Mouse (Mus musculus): ENCODE measurements around the gene Lpar2.
A peak's percentile ranks its signal among the peaks of the same experiment; 100 is the strongest.

Lpar2 gene

DNA sequence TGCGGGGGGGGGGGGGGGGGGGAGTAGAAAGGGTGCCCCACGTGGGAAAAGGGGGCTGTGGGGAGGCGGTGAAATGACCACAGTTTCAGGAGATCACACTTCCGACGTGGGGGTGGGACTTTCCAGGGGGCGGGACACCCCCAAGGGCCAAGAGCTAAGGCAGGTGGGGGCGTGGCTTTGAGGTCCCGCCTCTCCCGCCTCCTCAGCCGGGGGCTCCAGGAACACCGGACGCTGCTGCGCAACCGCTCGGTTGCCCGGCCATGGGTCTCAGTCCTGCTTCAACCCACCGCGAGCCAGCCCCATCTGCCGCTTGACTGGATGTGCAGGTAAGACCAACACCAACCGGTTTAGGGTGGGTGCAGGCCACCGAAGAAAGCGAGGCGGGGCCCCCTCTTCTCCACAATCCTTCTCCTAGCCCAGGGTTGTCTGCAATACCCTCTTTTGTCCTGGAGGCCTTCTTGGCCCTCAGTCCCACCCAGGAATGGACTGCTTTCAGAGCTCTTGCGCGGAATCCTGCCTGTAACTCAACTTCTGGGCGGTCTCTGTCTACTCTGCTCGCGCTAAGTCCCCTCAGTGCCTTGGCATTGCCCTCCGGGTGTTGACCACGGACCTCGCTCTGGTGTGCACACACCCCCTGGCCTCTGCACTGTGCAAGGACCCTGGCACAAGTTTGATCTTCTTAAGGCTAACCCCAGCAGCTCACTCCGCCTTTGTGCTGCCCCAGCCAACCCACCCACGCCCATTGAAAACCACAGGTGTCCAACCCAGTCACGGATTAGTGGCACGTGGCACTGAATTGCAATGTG, at the start of gene Lpar2:
Gene Lpar2, plus strand, starts transcription at position 44 of the 806 bp plus-strand sequence.
- DNase-seq: peak; percentile 83

DNA sequence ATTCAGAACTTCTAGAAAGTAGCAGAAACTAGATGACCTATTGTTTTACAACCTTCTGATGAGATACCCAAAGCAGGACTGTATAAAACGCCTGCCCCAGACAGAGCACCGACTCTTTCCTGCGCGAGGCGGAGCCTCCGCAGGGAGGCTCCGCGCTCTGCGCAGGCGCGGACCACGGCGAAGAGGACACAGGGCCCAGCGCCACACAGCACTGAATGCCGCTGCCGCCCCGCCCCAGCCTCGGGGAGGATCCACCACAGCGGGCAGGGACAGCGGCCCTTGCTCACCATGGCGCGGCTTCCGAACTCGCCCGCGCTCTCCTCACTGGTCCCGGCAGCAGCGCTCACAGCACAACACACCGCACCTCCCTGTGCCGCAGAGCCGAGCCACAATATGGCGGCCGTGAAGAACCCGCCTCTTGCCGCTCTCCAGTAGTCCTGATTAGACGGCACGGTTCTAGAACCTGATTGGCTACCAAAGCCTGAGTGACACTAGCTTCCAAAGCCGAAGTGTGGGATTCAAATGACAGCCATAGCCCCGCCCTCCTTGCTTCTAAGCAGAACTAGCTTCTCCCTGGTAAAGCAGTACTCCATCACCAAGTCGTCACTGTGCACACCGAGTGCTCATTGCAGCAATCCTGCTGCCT, 47.6 kb upstream of the Lpar2 start, which contains the start of gene Gm20422:
Gene Gm20422, minus strand, starts transcription at position 384 of the 646 bp plus-strand sequence.
- DNase-seq: peak; percentile 88

GRCm38 (mm10) chr8:69775149-69775534, 47.1 kb upstream of the Lpar2 start:
- DNase-seq: no peak

- no peak for DNase-seq
These were observed 45.1 kb upstream of the Lpar2 start for GRCm38 (mm10) chr8:69777111-69777510.

DNA sequence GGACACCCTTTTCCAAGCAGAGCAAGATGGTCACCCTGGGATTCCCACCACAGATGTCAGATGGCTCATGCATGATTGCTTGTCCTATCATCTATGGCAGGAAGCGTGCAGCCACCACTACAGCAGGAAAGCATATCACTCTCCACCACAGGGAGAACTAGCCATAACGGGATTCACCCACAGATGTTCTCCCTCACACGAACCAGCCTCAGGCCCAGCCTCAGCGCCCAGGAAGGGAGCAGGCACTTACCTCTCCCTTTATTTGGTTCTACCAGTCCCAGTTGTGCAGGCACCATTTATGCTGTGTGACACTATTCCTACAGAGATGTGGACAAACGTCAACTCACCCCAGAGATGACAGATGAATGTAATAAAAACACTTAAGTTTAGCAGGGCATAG, 33.1 kb upstream of the Lpar2 start:
- DNase-seq: no peak

DNA sequence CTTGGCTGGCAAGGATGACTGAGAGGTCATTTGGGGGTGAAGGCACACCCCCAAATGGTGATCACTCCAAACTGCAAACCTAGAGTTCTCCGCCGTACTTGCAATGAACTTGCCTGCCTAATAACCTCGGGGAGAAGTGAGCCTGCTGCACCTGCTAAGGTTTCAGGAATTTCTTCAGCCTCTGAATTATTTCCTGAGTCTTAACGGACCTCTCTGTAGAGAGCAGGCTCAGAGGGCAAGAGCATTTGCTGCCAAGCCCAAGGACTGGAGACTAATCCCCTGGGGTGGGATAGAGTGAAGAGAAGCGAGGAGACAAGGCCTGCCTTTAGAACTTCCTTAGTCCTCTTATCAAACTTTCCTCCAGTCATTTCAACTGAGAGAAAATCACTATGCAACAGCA, 32.5 kb upstream of the Lpar2 start:
- no peak for DNase-seq

- peak; percentile 39 for DNase-seq
These were observed 31.9 kb upstream of the Lpar2 start for GRCm38 (mm10) chr8:69790364-69790763.

GRCm38 (mm10) chr8:69790773-69791367, 31.4 kb upstream of the Lpar2 start, which contains the start of the genes Atp13a1 and Zfp866:
Gene Atp13a1 (plus strand): TSS chr8:69791163.
Gene Zfp866 (minus strand): TSS chr8:69791178.
- DNase-seq: peak; percentile 94

- DNase-seq: peak; percentile 68
These were observed 30.7 kb upstream of the Lpar2 start for GRCm38 (mm10) chr8:69791415-69792068.

GRCm38 (mm10) chr8:69793666-69794065, 28.6 kb upstream of the Lpar2 start:
- peak; percentile 1 for DNase-seq

GRCm38 (mm10) chr8:69794096-69794495, 28.1 kb upstream of the Lpar2 start:
- peak; percentile 2 for DNase-seq

- DNase-seq: peak; percentile 1
These were observed 27.3 kb upstream of the Lpar2 start for GRCm38 (mm10) chr8:69794901-69795300.

DNA sequence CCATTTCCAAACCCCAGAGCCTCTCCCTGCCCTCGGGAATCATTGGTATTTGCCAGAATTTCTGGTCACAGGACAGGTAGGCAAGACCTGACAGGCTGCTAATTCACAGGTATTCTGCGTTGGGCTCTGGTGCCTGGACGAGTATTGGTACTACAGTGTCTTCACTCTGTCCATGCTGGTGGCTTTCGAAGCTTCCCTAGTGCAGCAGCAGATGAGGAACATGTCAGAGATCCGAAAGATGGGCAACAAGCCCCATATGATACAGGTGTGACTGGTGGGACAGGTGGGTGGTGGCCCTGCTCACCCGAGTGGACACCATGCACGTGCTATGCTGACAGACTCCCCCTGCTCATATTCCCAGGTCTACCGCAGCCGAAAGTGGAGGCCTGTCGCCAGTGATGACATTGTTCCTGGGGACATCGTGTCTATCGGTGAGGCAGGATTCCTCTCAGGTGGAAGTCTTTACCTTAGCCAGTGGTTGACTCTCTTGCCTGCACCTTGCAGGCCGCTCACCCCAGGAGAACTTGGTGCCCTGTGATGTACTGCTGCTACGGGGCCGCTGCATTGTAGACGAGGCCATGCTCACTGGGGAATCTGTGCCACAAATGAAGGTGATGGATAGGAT, 25.4 kb upstream of the Lpar2 start:
- DNase-seq: peak; percentile 2

GRCm38 (mm10) chr8:69797661-69798060, 24.6 kb upstream of the Lpar2 start:
- DNase-seq: peak; percentile 1

- peak; percentile 2 for DNase-seq
These were observed 23.0 kb upstream of the Lpar2 start for GRCm38 (mm10) chr8:69799261-69799660.

- peak; percentile 3 for DNase-seq
These were observed 22.3 kb upstream of the Lpar2 start for GRCm38 (mm10) chr8:69799946-69800345.

DNA sequence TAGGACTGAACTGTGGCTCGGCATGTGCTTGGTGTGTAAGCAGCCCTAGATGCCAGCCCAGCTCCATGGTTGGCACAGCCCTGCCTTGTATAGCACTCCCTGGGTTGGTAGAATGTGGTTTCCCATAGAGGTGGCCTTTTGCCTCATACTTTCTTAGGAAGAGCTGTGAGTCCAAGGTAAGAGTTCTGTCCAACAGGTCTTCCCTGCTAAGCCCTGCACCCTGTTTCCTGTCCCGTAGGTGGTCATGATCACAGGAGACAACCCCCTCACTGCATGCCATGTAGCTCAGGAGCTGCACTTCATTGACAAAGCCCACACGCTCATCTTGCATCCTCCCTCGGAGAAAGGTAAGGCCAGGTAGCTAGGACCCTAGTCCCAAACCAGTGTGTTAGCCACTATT, 20.4 kb upstream of the Lpar2 start:
- peak; percentile 2 for DNase-seq

GRCm38 (mm10) chr8:69802216-69802615, 20.0 kb upstream of the Lpar2 start:
- peak; percentile 1 for DNase-seq

GRCm38 (mm10) chr8:69803366-69803765, 18.9 kb upstream of the Lpar2 start:
- peak; percentile 2 for DNase-seq

DNA sequence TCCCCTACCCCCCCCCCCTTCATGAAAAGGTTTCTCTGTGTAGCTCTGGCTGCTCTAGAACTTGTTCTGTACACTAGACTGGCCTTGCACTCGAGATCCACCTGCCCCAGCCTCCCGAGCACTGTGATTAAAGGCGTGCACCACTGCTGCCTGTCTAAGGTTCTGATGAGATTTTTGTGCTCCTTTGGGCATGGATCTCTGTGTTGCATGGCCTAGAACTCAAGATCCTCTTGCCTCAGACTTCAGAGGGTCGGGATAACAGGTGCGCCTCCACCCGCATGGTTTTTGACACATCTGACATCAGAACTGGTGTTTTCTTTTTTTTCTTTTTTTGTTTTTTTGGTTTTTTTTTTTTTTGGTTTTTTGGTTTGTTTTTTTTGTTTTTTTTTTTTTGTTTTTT, 17.7 kb upstream of the Lpar2 start:
- peak; percentile 2 for DNase-seq

GRCm38 (mm10) chr8:69805086-69805485, 17.1 kb upstream of the Lpar2 start:
- peak; percentile 2 for DNase-seq

DNA sequence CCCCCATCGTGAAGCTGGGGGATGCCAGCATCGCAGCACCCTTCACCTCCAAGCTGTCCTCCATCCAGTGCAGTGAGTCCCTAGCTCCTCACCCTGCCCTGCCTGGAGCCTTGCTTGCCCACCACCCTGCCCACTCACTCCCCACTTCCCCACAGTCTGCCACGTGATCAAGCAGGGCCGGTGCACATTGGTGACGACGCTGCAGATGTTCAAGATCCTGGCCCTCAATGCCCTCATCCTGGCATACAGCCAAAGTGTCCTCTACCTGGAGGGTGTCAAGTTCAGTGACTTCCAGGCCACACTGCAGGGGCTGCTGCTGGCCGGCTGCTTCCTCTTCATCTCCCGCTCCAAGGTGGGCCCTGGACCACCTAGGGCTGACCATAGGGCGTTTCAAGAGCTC, 16.7 kb upstream of the Lpar2 start:
- no peak for DNase-seq

DNA sequence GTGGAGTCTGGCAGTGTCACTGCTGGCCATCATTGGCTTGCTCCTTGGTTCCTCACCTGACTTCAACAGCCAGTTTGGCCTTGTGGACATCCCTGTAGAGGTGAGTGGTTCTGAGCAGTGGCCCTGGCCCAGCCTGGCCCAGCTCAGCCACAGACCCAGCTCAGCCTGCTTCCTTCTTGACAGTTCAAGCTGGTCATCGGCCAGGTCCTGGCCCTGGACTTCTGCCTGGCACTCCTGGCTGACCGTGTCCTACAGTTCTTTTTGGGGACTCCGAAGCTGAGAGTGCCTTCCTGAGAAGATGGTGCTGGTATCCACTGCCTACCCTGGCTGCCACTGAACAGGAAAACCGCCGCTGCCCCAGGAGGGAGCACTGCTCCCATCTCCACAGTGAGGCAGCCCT, 15.0 kb upstream of the Lpar2 start:
- no peak for DNase-seq
